Mouse (Mus musculus): ENCODE measurements at regions not wholly inside any gene's neighbourhood (a gene's known extent, or its start where the extent isn't known, plus 50 kb on each side); places are given as distances from the start of the nearest gene placed in this dataset.

- peak; percentile 35 for ATAC-seq
- ChIA-PET CTCF (no interaction called here), POLR2A (no interaction called here)
- DNase-seq (ENCODE audit: low read depth, low spot score), result no peak
- in situ Hi-C loops (cut with MboI; ENCODE audit: low pct_unique_long_range_greater_than_20kb), result no loop called here
- no peaks in the 10 kb centered on the region for H3K27me3 ChIP-seq
- TF ChIP-seq CTCF (IDR thresholded peaks at IDR 0.05), result no peak
Measured at GRCm38 (mm10) chr10:98864384-98864783, 49.8 kb upstream of the Atp2b1 start.
